Mouse (Mus musculus) G1E (cell line): ENCODE data around the gene Cpne8. TPM values are rescaled to one million over a fixed set of nuclear protein-coding genes. Genes with fewer than 3 reads are reported as not detected.

Source experiments
- ATAC-seq: 2 replicates; pipeline ENCODE4 v1.8.0; 2016; ENCODE audit warnings: mild to moderate bottlenecking; ENCODE audit not compliant: insufficient number of reproducible peaks, poor library complexity, low FRiP score, severe bottlenecking; ENCODE audit errors: extremely low read depth
- DNase-seq: peaks from one replicate; pipeline ENCODE4 v3.0.0; 2012; ENCODE audit warnings: low spot score
- H3K27me3 ChIP-seq: 2 replicates; pipeline ENCODE4 v1.6.1; 2012; ENCODE audit warnings: mild to moderate bottlenecking, low read length, inconsistent platforms; ENCODE audit not compliant: insufficient read depth
- H3K36me3 ChIP-seq: replicated peaks from 2 replicates; pipeline ENCODE3; 2012; ENCODE audit warnings: mild to moderate bottlenecking, inconsistent platforms
- H3K4me1 ChIP-seq: 2 replicates; pipeline ENCODE4 v1.6.1; 2012; ENCODE audit warnings: low read depth, low read length, inconsistent platforms, mixed read lengths; ENCODE audit not compliant: insufficient read depth
- H3K4me3 ChIP-seq: 2 replicates; pipeline ENCODE4 v1.5.1; 2012; ENCODE audit warnings: low read depth, mild to moderate bottlenecking, inconsistent platforms, low read length, moderate library complexity, mixed read lengths
- H3K9me3 ChIP-seq: replicated peaks from 2 replicates; pipeline ENCODE4 v1.6.1; 2012; ENCODE audit warnings: inconsistent platforms
- CTCF ChIP-seq: IDR thresholded peaks from 2 replicates; pipeline ENCODE4 v1.5.1; 2012; ENCODE audit warnings: low read depth, low read length, inconsistent platforms, mixed read lengths
- GATA1 ChIP-seq: IDR thresholded peaks from 2 replicates; pipeline ENCODE4 v1.6.1; 2012; ENCODE audit warnings: borderline replicate concordance, low read length, inconsistent platforms, mixed read lengths
- GATA2 ChIP-seq: IDR thresholded peaks from 2 replicates; pipeline ENCODE4 v1.6.1; 2012; ENCODE audit warnings: low read depth, low read length, inconsistent platforms, borderline replicate concordance
- POLR2AphosphoS5 ChIP-seq: IDR thresholded peaks from 2 replicates; pipeline ENCODE4 v1.6.1; 2012; ENCODE audit warnings: low read depth, low read length, inconsistent platforms; ENCODE audit not compliant: insufficient replicate concordance
- TAL1 ChIP-seq: conservative IDR thresholded peaks from 2 replicates; pipeline ENCODE4 v1.6.1; 2012; ENCODE audit warnings: low read depth, low read length, inconsistent platforms, mixed read lengths
- polyA plus RNA-seq: library from polyadenylated mRNA; stranded (reverse); fragments of >175 nt; gene quantifications from 2 replicates; pipeline ENCODE4 v1.2.3, GENCODE M21; 2012
- total RNA-seq, 2 experiments: library from RNA; stranded (forward) in 1 of 2; stranded (reverse) in 1 of 2; fragments of 200-1000 nt in 1 of 2; fragments of >200 nt in 1 of 2; fragmentation: Nextera tagmentation in 1 of 2; gene quantifications; 2 replicates each; pipeline ENCODE4 v1.2.3; 2014 to 2017

Cpne8 gene
- total RNA-seq (2014; fragmentation: Nextera tagmentation) (not detected in 2 replicates), total RNA-seq (2017) (0.05 TPM in 1 of 2 replicates, not detected in the other), polyA plus RNA-seq (not detected in 2 replicates)

DNA sequence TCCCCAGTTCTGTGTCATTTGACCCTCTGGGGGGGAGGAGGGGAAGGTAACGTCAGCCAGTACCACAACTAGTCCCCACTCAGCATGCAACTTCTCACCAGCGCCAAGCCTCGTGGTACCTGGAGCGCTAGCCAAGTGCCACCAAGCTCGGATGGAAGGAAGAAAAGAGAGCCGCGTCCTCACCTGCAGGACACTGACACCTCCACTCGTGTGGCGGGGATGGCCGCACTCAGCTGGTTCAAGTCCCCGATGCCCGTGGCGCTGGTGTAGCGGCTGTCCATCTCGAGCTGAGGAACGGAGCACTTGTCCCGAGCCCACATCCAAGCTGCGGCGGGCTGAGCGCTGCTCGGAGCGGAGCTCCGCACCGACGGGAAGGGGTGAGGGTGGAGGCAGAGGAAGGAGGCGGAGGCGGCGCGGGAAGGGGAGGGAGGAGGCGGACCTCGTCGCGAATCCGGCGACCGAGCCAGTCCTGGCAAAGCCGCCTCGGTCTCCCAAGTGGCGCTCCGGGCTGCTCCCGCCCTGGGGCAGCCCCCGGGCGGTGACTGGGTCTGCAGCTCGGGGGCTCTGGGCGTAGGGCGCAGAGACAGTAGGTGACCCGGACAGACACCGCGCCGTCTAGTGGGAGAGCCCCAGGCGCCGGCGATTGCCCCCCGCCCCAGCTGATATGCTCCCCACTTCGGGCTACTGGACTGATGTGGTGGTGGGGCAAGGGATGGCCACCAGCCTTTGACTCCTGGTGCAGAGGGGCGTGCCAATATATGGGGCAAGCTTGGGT is at the start of gene Cpne8:
Cpne8 (minus strand) TSS at position 448 of the 775 bp plus-strand sequence.
- H3K27me3 ChIP-seq: no peaks in the 10 kb centered on the region
- TF ChIP-seq GATA1: no peak
- no peak for TF ChIP-seq POLR2AphosphoS5
- TF ChIP-seq TAL1: no peak
- TF ChIP-seq GATA2: no peak
- TF ChIP-seq CTCF: no peak
- H3K4me1 ChIP-seq: no peaks in the 10 kb centered on the region
- ATAC-seq (no peak), DNase-seq (no peak)
- H3K36me3 ChIP-seq: no peaks in the 10 kb centered on the region
- H3K9me3 ChIP-seq: peaks cover 41% of the 10 kb centered on the region
- H3K4me3 ChIP-seq: no peak within 1 kb of the TSS; the same call in 1 of the 2 replicates

DNA sequence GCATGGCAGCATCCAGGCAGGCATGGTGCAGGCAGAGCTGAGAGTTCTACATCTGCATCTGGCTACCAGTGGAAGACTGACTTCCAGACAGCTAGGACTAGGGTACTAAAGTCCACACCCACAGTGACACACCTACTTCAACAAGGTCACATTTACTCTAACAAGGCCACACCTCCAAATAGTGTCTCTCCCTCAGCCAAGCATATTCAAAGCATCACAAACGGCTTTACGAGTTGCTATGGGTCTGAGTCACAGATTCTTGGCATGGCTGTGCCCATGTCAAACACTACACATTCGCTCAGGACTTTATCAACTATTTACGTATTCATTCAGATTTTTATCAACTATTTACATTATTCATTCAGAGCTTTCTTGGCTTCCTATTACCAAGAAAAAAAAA is 38.5 kb upstream of the Cpne8 start:
- ATAC-seq (no peak), DNase-seq (no peak)
- H3K36me3 ChIP-seq: no peaks in the 10 kb centered on the region
- H3K9me3 ChIP-seq: peaks cover 18% of the 10 kb centered on the region
- no peaks in the 10 kb centered on the region for H3K27me3 ChIP-seq
- H3K4me3 ChIP-seq: no peak overlapping the region
- no peaks in the 10 kb centered on the region for H3K4me1 ChIP-seq
- TF ChIP-seq TAL1 (no peak), GATA2 (no peak), GATA1 (no peak), POLR2AphosphoS5 (no peak), CTCF (no peak)

DNA sequence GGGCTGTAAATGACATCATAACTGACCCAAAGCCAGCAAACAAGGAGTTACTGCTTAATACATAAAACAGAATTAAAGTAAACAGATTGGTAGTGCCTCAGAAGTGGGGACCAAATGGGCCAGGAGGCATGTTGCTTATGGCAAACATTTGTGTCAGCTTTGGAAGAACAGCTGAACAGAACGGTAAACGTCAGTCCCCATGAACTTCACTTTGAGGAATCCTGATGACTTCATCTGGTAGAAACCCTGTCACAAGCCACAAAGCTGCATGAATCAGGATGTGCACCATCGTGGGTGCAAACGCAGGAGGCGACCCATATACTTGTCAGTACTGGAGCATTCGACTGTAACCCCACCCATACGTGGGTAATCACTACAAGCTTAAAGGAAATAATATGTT is 30.1 kb upstream of the Cpne8 start:
- H3K4me3 ChIP-seq: no peak overlapping the region
- no peaks in the 10 kb centered on the region for H3K27me3 ChIP-seq
- H3K4me1 ChIP-seq: no peaks in the 10 kb centered on the region
- TF ChIP-seq CTCF: no peak
- TF ChIP-seq GATA1: no peak
- TF ChIP-seq TAL1: no peak
- no peak for TF ChIP-seq POLR2AphosphoS5
- TF ChIP-seq GATA2: no peak
- H3K9me3 ChIP-seq: peaks cover 9% of the 10 kb centered on the region
- DNase-seq (no peak), ATAC-seq (no peak)
- no peaks in the 10 kb centered on the region for H3K36me3 ChIP-seq

DNA sequence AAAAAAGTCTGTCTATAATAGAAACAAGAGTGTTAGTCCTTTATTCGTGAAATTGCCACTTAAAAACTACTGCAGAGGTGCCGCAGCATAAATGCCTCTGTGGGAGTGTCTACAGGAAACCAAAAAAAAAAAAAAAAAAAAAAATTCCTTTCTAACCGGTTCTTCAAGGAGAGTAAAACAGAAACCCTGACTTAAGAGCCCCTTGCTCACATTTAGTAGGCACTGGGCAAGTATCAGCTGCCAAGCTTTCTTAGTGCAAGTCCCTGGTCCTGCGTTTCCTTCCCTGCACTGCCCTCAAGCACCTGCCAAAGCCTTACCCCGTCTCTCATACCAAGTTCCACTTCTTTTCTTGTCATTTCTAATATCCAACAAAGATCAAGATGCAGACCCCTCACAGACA is 25.1 kb upstream of the Cpne8 start:
- H3K9me3 ChIP-seq: peaks cover 24% of the 10 kb centered on the region
- ATAC-seq (no peak), DNase-seq (no peak)
- TF ChIP-seq CTCF: no peak
- no peaks in the 10 kb centered on the region for H3K36me3 ChIP-seq
- no peak overlapping the region for H3K4me3 ChIP-seq
- H3K27me3 ChIP-seq: no peaks in the 10 kb centered on the region
- no peaks in the 10 kb centered on the region for H3K4me1 ChIP-seq

DNA sequence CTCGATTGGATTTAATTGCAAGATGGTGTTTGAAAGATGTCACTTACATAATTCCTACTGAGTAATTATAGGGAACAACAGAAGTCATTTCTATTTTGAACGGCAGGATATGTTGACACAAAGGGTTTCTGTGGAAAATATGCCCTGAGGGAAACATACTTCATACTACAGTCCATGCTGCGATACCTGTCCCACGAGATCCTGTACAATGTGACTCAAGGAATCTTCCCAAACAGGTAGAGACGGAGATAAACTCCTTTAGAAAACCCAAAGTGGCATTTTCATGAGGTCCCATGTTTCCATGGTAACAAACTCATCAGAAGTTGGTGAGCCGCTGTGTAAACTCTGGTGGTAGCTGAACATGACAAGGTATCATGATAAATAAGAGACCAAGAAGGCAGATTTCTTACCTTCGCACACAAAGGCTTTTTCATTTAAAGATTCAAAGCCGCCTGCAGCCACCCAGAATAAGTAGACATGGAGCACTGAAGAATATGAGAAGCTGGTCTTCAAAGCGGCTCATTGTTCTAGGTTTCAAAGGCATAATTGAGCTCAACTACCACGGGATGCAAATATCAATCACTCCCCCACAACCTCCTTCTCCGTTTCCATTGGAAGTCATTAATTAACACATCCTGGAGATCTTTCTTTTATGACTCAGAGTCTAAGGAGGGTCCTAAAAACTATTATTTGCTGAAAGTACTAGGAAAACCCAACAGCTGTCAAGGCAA is 24.4 kb upstream of the Cpne8 start:
- DNase-seq (no peak), ATAC-seq (no peak)
- Histone ChIP-seq H3K4me1 (no peaks in the 10 kb centered on the region), H3K36me3 (no peaks in the 10 kb centered on the region), H3K9me3 (peaks cover 26% of the 10 kb centered on the region), H3K27me3 (no peaks in the 10 kb centered on the region), H3K4me3 (no peak overlapping the region)
- no peak for TF ChIP-seq POLR2AphosphoS5
- TF ChIP-seq CTCF: no peak
- no peak for TF ChIP-seq TAL1

DNA sequence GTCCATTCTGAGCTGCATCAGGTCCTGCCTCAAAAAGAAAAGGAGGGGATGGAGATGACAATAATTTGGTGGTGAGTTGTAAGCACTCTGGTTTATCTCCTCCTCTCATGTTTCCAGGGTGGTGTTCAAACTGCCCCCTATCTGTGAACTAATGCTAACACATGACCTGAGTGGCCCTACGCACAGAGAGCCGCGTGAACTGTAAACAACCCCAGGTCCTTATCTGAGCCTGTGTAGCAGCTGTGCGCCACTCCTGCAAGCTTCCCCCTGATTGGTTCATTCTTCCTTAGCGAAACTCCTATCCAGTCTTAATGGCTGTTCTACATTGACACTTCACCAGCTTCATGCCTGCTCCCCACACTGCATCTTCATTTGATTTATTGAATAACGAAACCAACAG is 7.5 kb upstream of the Cpne8 start:
- peaks cover 31% of the 10 kb centered on the region for H3K9me3 ChIP-seq

More for the DNA sequence above, 7.5 kb upstream of the Cpne8 start:
- Histone ChIP-seq H3K36me3 (no peaks in the 10 kb centered on the region), H3K4me3 (no peak overlapping the region), H3K4me1 (no peaks in the 10 kb centered on the region), H3K27me3 (no peaks in the 10 kb centered on the region)
- TF ChIP-seq TAL1 (no peak), CTCF (no peak), GATA2 (no peak), POLR2AphosphoS5 (no peak), GATA1 (no peak)
- ATAC-seq (no peak), DNase-seq (no peak)
